Mouse (Mus musculus) megakaryocyte, embryonic 14.5 days (primary cell): Measurements from ENCODE around the gene Kcnb1.

ENCODE experiments used
- FLI1 ChIP-seq: IDR thresholded peaks from 2 replicates; pipeline ENCODE4 v1.6.1; 2012; ENCODE audit warnings: low read length, inconsistent platforms, mixed read lengths
- GATA1 ChIP-seq: IDR thresholded peaks from 3 replicates; pipeline ENCODE4 v1.6.1; 2012; ENCODE audit warnings: mixed read lengths, low read length, inconsistent platforms, borderline replicate concordance

GRCm38 (mm10) chr2:167053127-167053844 lies 136.7 kb downstream of the Kcnb1 start:
- TF ChIP-seq GATA1 (no peak), FLI1 (no peak)
